Mouse (Mus musculus) heart, adult 2 months (tissue): Measurements from ENCODE around the gene Gon7.

Source experiments
- CTCF ChIP-seq: fragments of 200-600 bp; IDR thresholded peaks from 2 replicates; pipeline ENCODE4 v1.8.1; 2022; ENCODE audit warnings: antibody characterized with exemption, mild to moderate bottlenecking, moderate library complexity
- EP300 ChIP-seq: fragments of 200-500 bp; IDR thresholded peaks from 2 replicates; pipeline ENCODE4 v1.6.1; 2011; ENCODE audit warnings: low read depth, low read length, control low read depth; ENCODE audit not compliant: insufficient read depth
- POLR2A ChIP-seq: fragments of 200-500 bp; IDR thresholded peaks from 2 replicates; pipeline ENCODE4 v1.6.1; 2011; ENCODE audit warnings: mild to moderate bottlenecking, low read depth, low read length, control low read depth; ENCODE audit not compliant: insufficient read depth

DNA sequence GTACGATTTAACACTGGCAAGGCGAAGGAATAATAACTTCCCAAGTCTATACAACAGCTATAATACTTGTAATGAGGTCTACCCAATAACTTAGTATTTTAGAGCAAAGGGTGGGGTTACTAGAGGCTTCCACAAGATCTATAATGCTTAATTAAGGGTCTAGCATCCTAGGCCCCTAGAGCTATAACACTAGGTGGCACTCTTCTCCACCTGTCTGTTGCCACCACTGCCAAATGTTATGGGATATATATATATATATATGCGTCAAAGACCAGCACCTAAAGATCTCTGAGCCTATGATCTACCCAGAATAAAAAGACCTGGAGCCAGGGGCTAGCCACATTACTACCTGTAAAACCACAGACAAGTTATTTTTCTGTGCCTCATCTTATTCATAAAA, 17.3 kb downstream of the Gon7 start:
- TF ChIP-seq POLR2A (no peak), CTCF (peak; percentile 73), EP300 (no peak)
